Mouse (Mus musculus): ENCODE results near the gene Stra6.

DNA sequence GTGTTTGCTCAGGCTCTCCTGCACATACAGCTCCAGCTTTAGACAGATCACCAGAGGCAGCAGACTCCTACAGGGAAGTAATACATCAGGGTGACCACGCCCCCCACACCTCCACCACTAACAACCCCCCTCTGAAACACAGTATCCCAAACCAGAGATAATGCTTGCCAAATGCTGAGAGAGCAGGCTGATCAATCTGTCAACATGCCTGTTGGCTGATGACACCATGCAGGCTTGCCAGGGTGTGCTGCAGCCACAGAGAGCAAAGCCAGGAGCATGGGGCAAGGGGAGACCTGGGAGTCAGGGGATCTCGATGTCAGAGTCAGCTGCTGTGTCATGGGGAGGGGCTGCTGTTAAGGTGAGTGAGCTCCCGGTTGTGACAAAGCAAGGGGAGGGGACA is at the start of gene Stra6:
- TF ChIP-seq CHD2 (IDR thresholded peaks at IDR 0.05; ENCODE audit: low read length) (no peak), ETS1 (conservative IDR thresholded peaks at IDR 0.05; ENCODE audit: low read depth, low read length) (no peak), CTCF (conservative IDR thresholded peaks at IDR 0.05 in 1 of 2, IDR thresholded peaks at IDR 0.05 in 1 of 2; ENCODE audit: low read depth in 2 of 2, low read length in 2 of 2) (no peak), MAZ (IDR thresholded peaks at IDR 0.05; ENCODE audit: low read depth, low read length) (no peak)

Data from CH12.LX (cell line).